Mouse (Mus musculus) intestine, postnatal 0 days (tissue): Measurements from ENCODE around the gene Plekhh2. TPM values are rescaled to one million over a fixed set of nuclear protein-coding genes. Genes with fewer than 3 reads are reported as not detected.

Experiments
- ATAC-seq: fragments of 200-750 bp; cut with Nextera tagmentation; 2 replicates; pipeline ENCODE4 v1.8.0; 2017; ENCODE audit warnings: mild to moderate bottlenecking, moderate TSS enrichment, moderate library complexity
- H3K27ac ChIP-seq: fragments of 300-500 bp; sonication (generic); 2 replicates; pipeline ENCODE4 v1.5.1; 2014; ENCODE audit warnings: mild to moderate bottlenecking, low read depth, low read length, moderate library complexity
- H3K27me3 ChIP-seq: fragments of 300-500 bp; sonication (generic); replicated peaks from 2 replicates; pipeline ENCODE4 v1.6.1; 2014; ENCODE audit warnings: low read length, mixed read lengths; ENCODE audit not compliant: control insufficient read depth, insufficient read depth
- H3K36me3 ChIP-seq: fragments of 300-500 bp; sonication (generic); 2 replicates; pipeline ENCODE4 v1.6.1; 2014; ENCODE audit warnings: mild to moderate bottlenecking, moderate library complexity; ENCODE audit not compliant: control insufficient read depth, insufficient read depth
- H3K4me1 ChIP-seq: fragments of 300-500 bp; sonication (generic); replicated peaks from 2 replicates; pipeline ENCODE4 v1.6.1; 2014; ENCODE audit warnings: antibody characterized with exemption, low read length, mixed read lengths; ENCODE audit not compliant: control insufficient read depth, insufficient read depth
- H3K4me2 ChIP-seq: fragments of 300-500 bp; sonication (generic); replicated peaks from 2 replicates; pipeline ENCODE4 v1.6.1; 2014; ENCODE audit warnings: low read depth, mild to moderate bottlenecking, moderate library complexity
- H3K4me3 ChIP-seq: fragments of 300-500 bp; sonication (generic); 2 replicates; pipeline ENCODE4 v1.5.1; 2014; ENCODE audit warnings: low read depth, low read length
- H3K9ac ChIP-seq: fragments of 300-500 bp; sonication (generic); 2 replicates; pipeline ENCODE4 v1.6.1; 2014; ENCODE audit warnings: mild to moderate bottlenecking, low read depth, low read length
- H3K9me3 ChIP-seq: fragments of 300-500 bp; sonication (generic); 2 replicates; pipeline ENCODE4 v1.6.1; 2016; ENCODE audit warnings: mixed run types; ENCODE audit not compliant: control insufficient read depth
- CTCF ChIP-seq: sonication (generic); IDR thresholded peaks from 2 replicates; pipeline ENCODE4 v1.5.1; 2016; ENCODE audit warnings: low read depth, mild to moderate bottlenecking, control low read depth, antibody characterized with exemption, moderate library complexity
- WGBS: fragments of 180-500 bp; shearing (Covaris S2); extraction: QIAGEN DNeasy Blood & Tissue Kit; methylation state at CpG from one replicate; pipeline ENCODE4 v1.1.7; 2014; 5-methylcytosine and 5-hydroxymethylcytosine counted together
- polyA plus RNA-seq: library from polyadenylated mRNA; unstranded; fragments of >200 nt; fragmentation: Nextera tagmentation; extraction: Ambion mirVana; gene quantifications from 2 replicates; pipeline ENCODE4 v1.2.1, GENCODE M21; 2015

Plekhh2 gene
- polyA plus RNA-seq, 1 experiment from 2014 or later = 2.8 TPM

DNA sequence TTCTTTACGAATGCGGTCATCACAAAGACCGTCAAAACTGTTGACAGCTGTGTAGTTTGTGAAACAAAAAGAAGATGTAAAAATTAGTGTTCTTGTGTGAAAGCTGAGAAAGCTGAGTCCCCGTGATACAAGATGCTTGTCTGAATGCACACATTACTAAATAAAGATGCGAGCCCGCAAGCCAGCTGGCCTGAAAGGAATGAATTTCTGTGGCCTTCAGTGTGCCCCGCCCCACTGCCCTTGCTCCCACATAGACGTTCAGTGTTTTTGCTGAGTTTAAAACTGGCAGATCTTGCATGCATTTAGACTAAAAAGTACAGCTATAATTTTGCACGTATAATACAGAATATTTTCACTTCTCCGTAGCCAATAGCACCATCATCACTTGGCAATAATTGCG, 104.1 kb downstream of the Plekhh2 start:
- Histone ChIP-seq H3K4me3 (no peak overlapping the region), H3K27me3 (no peaks in the 10 kb centered on the region), H3K9me3 (no peaks in the 10 kb centered on the region), H3K4me1 (no peaks in the 10 kb centered on the region), H3K36me3 (0 out of 2 replicates have a peak, but pooled peaks cover 7% of the 10 kb centered on the region), H3K9ac (no peak overlapping the region), H3K27ac (no peak overlapping the region), H3K4me2 (no peak overlapping the region)
- no peak for ATAC-seq
- TF ChIP-seq CTCF = no peak
- WGBS = 83% methylated on average over 11 of the region's 11 CpGs

GRCm38 (mm10) chr17:84616526-84617074, 104.9 kb downstream of the Plekhh2 start:
- H3K4me3 ChIP-seq = no peak overlapping the region
- 79% methylated on average over 6 of the region's 6 CpGs for WGBS
- no peak overlapping the region for H3K27ac ChIP-seq
- ATAC-seq = no peak
- no peak for TF ChIP-seq CTCF
- H3K9ac ChIP-seq = no peak overlapping the region
- 0 out of 2 replicates have a peak, but pooled peaks cover 7% of the 10 kb centered on the region for H3K36me3 ChIP-seq
- no peaks in the 10 kb centered on the region for H3K4me1 ChIP-seq
- no peaks in the 10 kb centered on the region for H3K9me3 ChIP-seq
- H3K4me2 ChIP-seq = no peak overlapping the region
- no peaks in the 10 kb centered on the region for H3K27me3 ChIP-seq

DNA sequence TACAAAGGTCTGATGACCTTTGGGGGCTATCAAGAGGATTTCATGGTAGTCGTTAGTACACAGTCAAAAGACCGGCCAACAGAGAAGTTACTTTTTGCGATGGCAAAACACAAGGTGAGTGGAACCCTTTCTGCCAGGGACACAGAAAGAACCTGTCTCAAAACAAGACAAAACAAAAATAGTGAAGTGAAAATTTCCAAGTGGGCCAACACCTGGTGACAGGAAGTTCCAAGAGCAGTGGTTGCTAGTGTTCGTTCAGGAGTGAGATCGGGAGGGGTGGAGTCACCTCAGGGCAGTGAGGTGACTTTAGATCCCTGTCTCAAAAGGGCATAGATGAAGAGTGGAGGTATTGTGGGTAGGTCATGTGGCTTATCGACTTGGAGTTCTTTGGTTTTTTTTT, 106.3 kb downstream of the Plekhh2 start:
- Histone ChIP-seq H3K9me3 (no peaks in the 10 kb centered on the region), H3K4me3 (no peak overlapping the region), H3K27me3 (no peaks in the 10 kb centered on the region), H3K27ac (no peak overlapping the region), H3K36me3 (0 out of 2 replicates have a peak, but pooled peaks cover 7% of the 10 kb centered on the region), H3K9ac (no peak overlapping the region), H3K4me2 (no peak overlapping the region), H3K4me1 (no peaks in the 10 kb centered on the region)
- WGBS = 89% methylated on average over 6 of the region's 6 CpGs
- TF ChIP-seq CTCF = no peak
- ATAC-seq = no peak

DNA sequence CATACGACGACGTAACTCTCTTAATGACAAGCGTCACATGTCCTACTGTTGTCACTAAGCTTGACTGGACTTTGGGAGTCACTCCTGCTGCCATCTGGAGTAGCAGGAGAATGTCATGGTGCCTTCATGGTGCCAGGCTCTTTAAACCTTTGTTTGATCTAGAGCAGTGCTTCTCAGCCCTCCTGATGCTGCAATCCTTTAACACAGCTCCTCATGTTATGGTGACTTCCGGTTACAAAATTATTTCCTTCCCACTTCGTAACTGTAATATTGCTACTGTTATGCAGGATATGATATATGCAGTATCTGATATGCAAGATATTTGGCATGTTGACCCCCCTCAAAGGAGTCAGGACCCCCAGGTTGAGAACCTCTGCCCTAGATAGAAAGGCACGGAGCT, 107.4 kb downstream of the Plekhh2 start:
- Histone ChIP-seq H3K4me2 (no peak overlapping the region), H3K27ac (no peak overlapping the region)
- 71% methylated on average over 7 of the region's 7 CpGs for WGBS

GRCm38 (mm10) chr17:84620076-84620475, 108.4 kb downstream of the Plekhh2 start:
- 65% methylated on average over 3 of the region's 3 CpGs for WGBS
- Histone ChIP-seq H3K27ac (no peak overlapping the region), H3K4me1 (no peaks in the 10 kb centered on the region), H3K9ac (no peak overlapping the region), H3K27me3 (no peaks in the 10 kb centered on the region), H3K36me3 (no peaks in the 10 kb centered on the region), H3K4me3 (no peak overlapping the region), H3K4me2 (no peak overlapping the region), H3K9me3 (no peaks in the 10 kb centered on the region)
- no peak for TF ChIP-seq CTCF
- no peak for ATAC-seq

More for the DNA sequence above, 107.4 kb downstream of the Plekhh2 start:
- H3K4me3 ChIP-seq = no peak overlapping the region
- H3K27me3 ChIP-seq = no peaks in the 10 kb centered on the region
- ATAC-seq = no peak
- H3K9ac ChIP-seq = no peak overlapping the region
- H3K9me3 ChIP-seq = no peaks in the 10 kb centered on the region
- H3K36me3 ChIP-seq = no peaks in the 10 kb centered on the region
- TF ChIP-seq CTCF = no peak
- no peaks in the 10 kb centered on the region for H3K4me1 ChIP-seq

DNA sequence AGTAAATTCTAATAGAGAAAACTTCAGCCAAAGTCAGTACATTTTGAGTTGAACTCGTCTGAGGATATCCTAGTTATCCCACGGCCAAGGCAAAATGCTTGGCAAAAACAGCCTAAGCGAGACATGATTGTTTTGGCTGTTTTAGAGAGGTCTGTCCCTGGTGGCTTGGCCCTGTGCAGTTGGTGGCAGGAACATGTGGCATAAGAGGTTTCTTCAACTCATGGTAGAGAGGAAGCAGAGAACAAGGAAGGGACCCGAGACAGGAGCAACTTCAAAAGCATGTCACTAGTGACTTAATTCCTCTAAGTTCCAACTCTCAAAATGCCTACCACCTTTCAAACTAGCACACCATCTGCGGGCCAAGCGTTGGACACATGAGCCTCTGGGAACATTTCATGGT, 108.9 kb downstream of the Plekhh2 start:
- H3K4me1 ChIP-seq = no peaks in the 10 kb centered on the region
- H3K27ac ChIP-seq = no peak overlapping the region
- TF ChIP-seq CTCF = no peak
- no peaks in the 10 kb centered on the region for H3K9me3 ChIP-seq
- WGBS = 80% methylated on average over 6 of the region's 6 CpGs
- H3K4me2 ChIP-seq = no peak overlapping the region
- H3K27me3 ChIP-seq = no peaks in the 10 kb centered on the region
- no peak for ATAC-seq
- no peak overlapping the region for H3K4me3 ChIP-seq
- H3K36me3 ChIP-seq = no peaks in the 10 kb centered on the region
- H3K9ac ChIP-seq = no peak overlapping the region

GRCm38 (mm10) chr17:84621209-84621608, 109.5 kb downstream of the Plekhh2 start:
- 79% methylated on average over 6 of the region's 6 CpGs for WGBS
- no peaks in the 10 kb centered on the region for H3K36me3 ChIP-seq
- no peaks in the 10 kb centered on the region for H3K4me1 ChIP-seq
- H3K4me3 ChIP-seq = no peak overlapping the region
- H3K27me3 ChIP-seq = no peaks in the 10 kb centered on the region
- no peak overlapping the region for H3K4me2 ChIP-seq
- no peak for TF ChIP-seq CTCF
- H3K9me3 ChIP-seq = no peaks in the 10 kb centered on the region
- H3K27ac ChIP-seq = no peak overlapping the region
- no peak overlapping the region for H3K9ac ChIP-seq
- no peak for ATAC-seq
